Mouse (Mus musculus) lung, postnatal 0 days (tissue): ENCODE data around the gene Gatad2a.
"Not testable (repeated sequence)": the region's sequence is repeated elsewhere in the genome, so short reads cannot be mapped to it uniquely, and the experiment has no call there.

ENCODE experiments used
- CTCF ChIP-seq: IDR thresholded peaks from 2 replicates; pipeline ENCODE4 v1.5.1; 2016; ENCODE audit warnings: antibody characterized with exemption, mild to moderate bottlenecking
- EP300 ChIP-seq: IDR thresholded peaks from 2 replicates; pipeline ENCODE4 v1.6.1; 2016; ENCODE audit warnings: antibody characterized with exemption, mild to moderate bottlenecking, control low read depth

DNA sequence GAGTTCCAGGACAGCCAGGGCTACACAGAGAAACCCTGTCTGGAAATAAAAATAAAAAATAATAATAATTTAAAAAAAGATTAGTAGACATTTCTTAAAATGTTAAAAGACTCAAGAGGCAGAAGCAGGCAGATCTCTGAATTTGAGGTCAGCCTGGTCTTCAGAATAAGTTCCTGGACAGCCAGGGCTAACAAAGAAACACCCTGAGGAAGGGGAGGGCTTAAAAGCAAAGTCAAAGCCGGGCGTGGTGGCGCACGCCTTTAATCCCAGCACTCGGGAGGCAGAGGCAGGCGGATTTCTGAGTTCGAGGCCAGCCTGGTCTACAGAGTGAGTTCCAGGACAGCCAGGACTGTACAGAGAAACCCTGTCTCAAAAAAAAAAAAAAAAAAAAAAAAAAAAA, 7.2 kb downstream of the Gatad2a start:
- TF ChIP-seq CTCF, EP300: not testable (repeated sequence)
